Mouse (Mus musculus): Measurements from ENCODE around the gene Sox4. TPM values are rescaled to one million over a fixed set of nuclear protein-coding genes. Genes with fewer than 3 reads are reported as not detected.

Sox4 gene
- polyA plus RNA-seq, 1 experiment from 2014 or later: 182 TPM

- H3K27ac ChIP-seq: no peak overlapping the region
- no peak overlapping the region for H3K4me2 ChIP-seq (replicated peaks)
- no peaks in the 10 kb centered on the region for H3K4me1 ChIP-seq (replicated peaks; ENCODE audit: control insufficient read depth, insufficient read depth, low read length)
- 74% methylated on average over 4 of the region's 4 CpGs for WGBS
- no peaks in the 10 kb centered on the region for H3K9me3 ChIP-seq (ENCODE audit: control insufficient read depth, low read length)
- DNase-seq (ENCODE audit: low spot score) (no peak), ATAC-seq (ENCODE audit: low FRiP score) (no peak)
- no peak overlapping the region for H3K4me3 ChIP-seq (replicated peaks; ENCODE audit: low read length)
- no peaks in the 10 kb centered on the region for H3K27me3 ChIP-seq (ENCODE audit: control insufficient read depth, insufficient read depth, low read length)
- H3K9ac ChIP-seq: no peak overlapping the region
- no peaks in the 10 kb centered on the region for H3K36me3 ChIP-seq (replicated peaks; ENCODE audit: control insufficient read depth, insufficient read depth)
Observed at GRCm38 (mm10) chr13:28930364-28930763, 23.1 kb downstream of the Sox4 start.

GRCm38 (mm10) chr13:28929936-28930335 is 23.6 kb downstream of the Sox4 start:
- H3K36me3 ChIP-seq (replicated peaks; ENCODE audit: control insufficient read depth, insufficient read depth): no peaks in the 10 kb centered on the region
- 35% methylated on average over 3 of the region's 3 CpGs for WGBS
- ATAC-seq (ENCODE audit: low FRiP score): no peak

GRCm38 (mm10) chr13:28923136-28923535 is 30.4 kb downstream of the Sox4 start:
- Histone ChIP-seq H3K9me3 (ENCODE audit: control insufficient read depth, low read length) (no peaks in the 10 kb centered on the region), H3K4me3 (replicated peaks; ENCODE audit: low read length) (no peak overlapping the region), H3K4me2 (replicated peaks) (no peak overlapping the region), H3K9ac (no peak overlapping the region), H3K27me3 (ENCODE audit: control insufficient read depth, insufficient read depth, low read length) (no peaks in the 10 kb centered on the region), H3K36me3 (replicated peaks; ENCODE audit: control insufficient read depth, insufficient read depth) (no peaks in the 10 kb centered on the region), H3K4me1 (replicated peaks; ENCODE audit: control insufficient read depth, insufficient read depth, low read length) (no peaks in the 10 kb centered on the region), H3K27ac (no peak overlapping the region)
- no peak for ATAC-seq (ENCODE audit: low FRiP score)
- WGBS: 93% methylated on average over 3 of the region's 3 CpGs
- no peak for DNase-seq (ENCODE audit: low spot score)

More at GRCm38 (mm10) chr13:28929936-28930335, 23.6 kb downstream of the Sox4 start:
- no peaks in the 10 kb centered on the region for H3K9me3 ChIP-seq (ENCODE audit: control insufficient read depth, low read length)
- no peaks in the 10 kb centered on the region for H3K4me1 ChIP-seq (replicated peaks; ENCODE audit: control insufficient read depth, insufficient read depth, low read length)
- no peak for DNase-seq (ENCODE audit: low spot score)
- H3K4me3 ChIP-seq (replicated peaks; ENCODE audit: low read length): no peak overlapping the region
- H3K9ac ChIP-seq: no peak overlapping the region
- H3K27me3 ChIP-seq (ENCODE audit: control insufficient read depth, insufficient read depth, low read length): no peaks in the 10 kb centered on the region
- H3K27ac ChIP-seq: no peak overlapping the region
- no peak overlapping the region for H3K4me2 ChIP-seq (replicated peaks)

GRCm38 (mm10) chr13:28917379-28918250 is 35.9 kb downstream of the Sox4 start:
- Histone ChIP-seq H3K36me3 (replicated peaks; ENCODE audit: control insufficient read depth, insufficient read depth) (no peaks in the 10 kb centered on the region), H3K9me3 (ENCODE audit: control insufficient read depth, low read length) (no peaks in the 10 kb centered on the region), H3K4me1 (replicated peaks; ENCODE audit: control insufficient read depth, insufficient read depth, low read length) (no peaks in the 10 kb centered on the region), H3K4me2 (replicated peaks) (no peak overlapping the region), H3K4me3 (replicated peaks; ENCODE audit: low read length) (no peak overlapping the region), H3K27ac (no peak overlapping the region), H3K27me3 (ENCODE audit: control insufficient read depth, insufficient read depth, low read length) (no peaks in the 10 kb centered on the region), H3K9ac (no peak overlapping the region)
- WGBS: 90% methylated on average over 10 of the region's 10 CpGs
- no peak for ATAC-seq (ENCODE audit: low FRiP score)
- no peak for DNase-seq (ENCODE audit: low spot score)

- H3K27ac ChIP-seq: no peak overlapping the region
- no peak overlapping the region for H3K4me2 ChIP-seq (replicated peaks)
- H3K9ac ChIP-seq: no peak overlapping the region
- ATAC-seq (ENCODE audit: low FRiP score) (no peak), DNase-seq (ENCODE audit: low spot score) (no peak)
- 85% methylated on average over 6 of the region's 6 CpGs for WGBS
- H3K36me3 ChIP-seq (replicated peaks; ENCODE audit: control insufficient read depth, insufficient read depth): no peaks in the 10 kb centered on the region
- H3K4me1 ChIP-seq (replicated peaks; ENCODE audit: control insufficient read depth, insufficient read depth, low read length): no peaks in the 10 kb centered on the region
- H3K27me3 ChIP-seq (ENCODE audit: control insufficient read depth, insufficient read depth, low read length): no peaks in the 10 kb centered on the region
- H3K9me3 ChIP-seq (ENCODE audit: control insufficient read depth, low read length): no peaks in the 10 kb centered on the region
- H3K4me3 ChIP-seq (replicated peaks; ENCODE audit: low read length): no peak overlapping the region
Observed at GRCm38 (mm10) chr13:28913656-28914055, 39.9 kb downstream of the Sox4 start.

- no peaks in the 10 kb centered on the region for H3K4me1 ChIP-seq (replicated peaks; ENCODE audit: control insufficient read depth, insufficient read depth, low read length)
- no peak overlapping the region for H3K4me2 ChIP-seq (replicated peaks)
- H3K27ac ChIP-seq: no peak overlapping the region
- ATAC-seq (ENCODE audit: low FRiP score) (no peak), DNase-seq (ENCODE audit: low spot score) (no peak)
- 91% methylated on average over 10 of the region's 10 CpGs for WGBS
- no peaks in the 10 kb centered on the region for H3K9me3 ChIP-seq (ENCODE audit: control insufficient read depth, low read length)
- H3K36me3 ChIP-seq (replicated peaks; ENCODE audit: control insufficient read depth, insufficient read depth): no peaks in the 10 kb centered on the region
- no peaks in the 10 kb centered on the region for H3K27me3 ChIP-seq (ENCODE audit: control insufficient read depth, insufficient read depth, low read length)
- H3K4me3 ChIP-seq (replicated peaks; ENCODE audit: low read length): no peak overlapping the region
- no peak overlapping the region for H3K9ac ChIP-seq
Observed at GRCm38 (mm10) chr13:28906981-28907380, 46.5 kb downstream of the Sox4 start.

Measured in hindbrain, embryonic 14.5 days (tissue).